Mouse (Mus musculus): ENCODE measurements around the gene Metap1d. TPM values are rescaled to one million over a fixed set of nuclear protein-coding genes. Genes with fewer than 3 reads are reported as not detected.

Gene Metap1d
- total RNA-seq (2023; ENCODE audit: inconsistent age) = 32.6 to 36.7 TPM (median 35.1 TPM) in 4 replicates

GRCm38 (mm10) chr2:71453161-71453916, at the start of gene Metap1d:
Metap1d (plus strand) TSS chr2:71453276.

GRCm38 (mm10) chr2:71528014-71528713, 75.1 kb downstream of the Metap1d start, which contains the start of gene Dlx1:
Dlx1 (plus strand) TSS chr2:71528113.

GRCm38 (mm10) chr2:71546640-71547071, 93.6 kb downstream of the Metap1d start, which contains the start of gene Dlx2:
Dlx2 (minus strand) TSS chr2:71546754.

Other genes starting within 250 kb of the Metap1d start
- 64.7 to 68.4 TPM (median 67.1 TPM) in 4 replicates for gene Dync1i2, start 241.6 kb upstream of the Metap1d start, total RNA-seq (2023; ENCODE audit: inconsistent age)
- gene Slc25a12, start 85.5 kb upstream of the Metap1d start, total RNA-seq (2023; ENCODE audit: inconsistent age) = 28.0 to 47.9 TPM (median 38.2 TPM) in 4 replicates
- gene Hat1, start 64.3 kb upstream of the Metap1d start, total RNA-seq (2023; ENCODE audit: inconsistent age) = 31.0 to 36.7 TPM (median 33.5 TPM) in 4 replicates
- 0.13 TPM in 1 of 4 replicates, not detected in the others for gene Dlx1, start 74.8 kb downstream of the Metap1d start, total RNA-seq (2023; ENCODE audit: inconsistent age)
- gene Dlx2, start 93.5 kb downstream of the Metap1d start, total RNA-seq (2023; ENCODE audit: inconsistent age) = 0.22 TPM in 1 of 4 replicates, not detected in the others

Data from B cell, adult (primary cell).